Mouse (Mus musculus) ES-Bruce4 (cell line): ENCODE measurements around the gene Usp42. TPM values are rescaled to one million over a fixed set of nuclear protein-coding genes. Genes with fewer than 3 reads are reported as not detected.

Experiments
- H3K27ac ChIP-seq: 2 replicates; pipeline ENCODE4 v1.5.1; 2012; ENCODE audit warnings: low read length, inconsistent platforms; ENCODE audit not compliant: insufficient read depth
- H3K27me3 ChIP-seq: 2 replicates; pipeline ENCODE4 v1.6.1; 2012; ENCODE audit warnings: mild to moderate bottlenecking, low read length, inconsistent platforms; ENCODE audit not compliant: control insufficient read depth, poor library complexity, insufficient read depth, severe bottlenecking
- H3K36me3 ChIP-seq: 2 replicates; pipeline ENCODE4 v1.6.1; 2012; ENCODE audit warnings: inconsistent platforms, mild to moderate bottlenecking, low read length, moderate library complexity; ENCODE audit not compliant: control insufficient read depth, poor library complexity, insufficient read depth, severe bottlenecking
- H3K4me1 ChIP-seq: one replicate; pipeline ENCODE4 v1.8.1; 2011; ENCODE audit warnings: low read length; ENCODE audit not compliant: control insufficient read depth, insufficient read depth
- H3K4me3 ChIP-seq: 2 replicates; pipeline ENCODE4 v1.5.1; 2011; ENCODE audit warnings: low read depth, mild to moderate bottlenecking, low read length
- H3K9ac ChIP-seq: 2 replicates; pipeline ENCODE4 v1.6.1; 2012; ENCODE audit warnings: low read depth, mild to moderate bottlenecking, inconsistent platforms; ENCODE audit not compliant: poor library complexity, severe bottlenecking
- H3K9me3 ChIP-seq: replicated peaks from 2 replicates; pipeline ENCODE4 v1.6.1; 2012; ENCODE audit warnings: mild to moderate bottlenecking, low read length, inconsistent platforms; ENCODE audit not compliant: control insufficient read depth, poor library complexity, insufficient read depth, severe bottlenecking
- CTCF ChIP-seq: IDR thresholded peaks from one replicate; pipeline ENCODE4 v1.8.1; 2011; ENCODE audit warnings: low read depth, low read length
- EP300 ChIP-seq: IDR thresholded peaks from 2 replicates; pipeline ENCODE4 v1.6.1; 2011; ENCODE audit warnings: low read depth, low read length; ENCODE audit not compliant: insufficient read depth
- POLR2A ChIP-seq: IDR thresholded peaks from one replicate; pipeline ENCODE4 v1.8.1; 2011; ENCODE audit warnings: low read length; ENCODE audit not compliant: insufficient read depth
- polyA plus RNA-seq: library from polyadenylated mRNA; stranded (reverse); fragments of >200 nt; gene quantifications from 2 replicates; pipeline ENCODE4 v1.2.4, GENCODE M21; 2011; ENCODE audit warnings: low read depth; ENCODE audit not compliant: missing spikeins, insufficient read depth, insufficient read length

The Usp42 gene
- polyA plus RNA-seq, 1 experiment, result 20.6 TPM

GRCm38 (mm10) chr5:143676218-143676985 lies 55.7 kb downstream of the Usp42 start:
- H3K36me3 ChIP-seq, result no peaks in the 10 kb centered on the region
- H3K4me1 ChIP-seq, result no peaks in the 10 kb centered on the region
- no peak for TF ChIP-seq EP300
- H3K27me3 ChIP-seq, result no peaks in the 10 kb centered on the region
- no peak overlapping the region for H3K9ac ChIP-seq
- H3K9me3 ChIP-seq, result no peaks in the 10 kb centered on the region
- H3K4me3 ChIP-seq, result no peak overlapping the region
- H3K27ac ChIP-seq, result no peak overlapping the region

DNA sequence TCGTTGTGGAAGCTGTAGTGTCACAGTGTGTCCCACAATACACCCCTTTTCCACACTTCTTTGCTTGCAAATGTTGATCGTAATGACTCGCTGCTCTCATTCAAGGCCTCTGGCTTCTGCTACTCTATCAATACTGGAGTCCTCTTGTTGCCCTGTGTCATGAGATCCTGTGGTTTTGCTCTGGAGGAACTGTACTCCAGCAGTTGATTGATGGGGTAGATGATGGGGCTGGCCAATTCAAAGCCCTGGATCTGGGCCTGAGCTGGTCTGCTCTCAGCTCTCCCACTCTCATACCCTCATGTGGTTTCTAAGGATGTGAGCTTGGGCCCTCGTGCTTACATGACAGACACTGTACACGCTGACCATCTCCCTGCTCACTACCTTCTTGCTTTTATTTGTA lies 57.5 kb downstream of the Usp42 start:
- Histone ChIP-seq H3K9me3 (no peaks in the 10 kb centered on the region), H3K27ac (no peak overlapping the region), H3K4me1 (no peaks in the 10 kb centered on the region), H3K9ac (no peak overlapping the region), H3K4me3 (no peak overlapping the region), H3K36me3 (no peaks in the 10 kb centered on the region), H3K27me3 (no peaks in the 10 kb centered on the region)
- TF ChIP-seq EP300 (no peak), CTCF (no peak), POLR2A (no peak)

DNA sequence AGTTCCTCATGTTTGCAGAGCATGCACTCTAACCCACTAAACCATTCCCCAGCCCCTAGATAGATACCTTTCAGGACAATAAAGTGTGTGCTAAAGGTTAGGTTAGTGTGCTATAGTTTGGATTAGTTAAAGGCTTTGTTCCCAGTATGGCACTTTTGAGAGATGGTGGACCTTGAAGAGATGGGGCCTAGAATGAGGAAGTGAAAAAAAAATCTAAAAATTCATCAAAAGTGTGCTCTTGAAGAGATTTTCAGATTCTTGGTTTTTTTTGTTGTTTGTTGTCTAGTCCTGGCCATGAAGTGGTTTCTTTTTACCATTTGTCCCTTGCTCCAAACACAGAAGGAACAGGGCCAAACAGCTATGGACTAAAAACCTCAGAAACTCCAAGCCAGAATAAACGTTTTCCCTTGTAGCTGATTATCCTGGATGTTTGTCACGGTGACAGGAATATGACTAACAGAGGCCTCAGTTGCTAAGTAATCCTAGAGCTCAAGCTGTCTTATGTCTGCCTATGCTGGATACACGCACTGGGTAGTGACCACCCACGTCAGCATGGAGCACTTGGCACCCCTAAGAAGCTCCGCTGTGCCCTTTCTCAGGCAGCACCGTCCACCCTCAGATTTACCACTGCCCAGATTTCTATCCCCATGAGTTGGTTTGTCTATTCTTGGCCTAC lies 61.2 kb downstream of the Usp42 start:
- Histone ChIP-seq H3K27ac (no peak overlapping the region), H3K27me3 (no peaks in the 10 kb centered on the region), H3K9ac (no peak overlapping the region), H3K9me3 (no peaks in the 10 kb centered on the region), H3K4me3 (no peak overlapping the region), H3K4me1 (no peaks in the 10 kb centered on the region), H3K36me3 (no peaks in the 10 kb centered on the region)
- no peak for TF ChIP-seq POLR2A
- TF ChIP-seq EP300, result no peak
- TF ChIP-seq CTCF, result no peak

DNA sequence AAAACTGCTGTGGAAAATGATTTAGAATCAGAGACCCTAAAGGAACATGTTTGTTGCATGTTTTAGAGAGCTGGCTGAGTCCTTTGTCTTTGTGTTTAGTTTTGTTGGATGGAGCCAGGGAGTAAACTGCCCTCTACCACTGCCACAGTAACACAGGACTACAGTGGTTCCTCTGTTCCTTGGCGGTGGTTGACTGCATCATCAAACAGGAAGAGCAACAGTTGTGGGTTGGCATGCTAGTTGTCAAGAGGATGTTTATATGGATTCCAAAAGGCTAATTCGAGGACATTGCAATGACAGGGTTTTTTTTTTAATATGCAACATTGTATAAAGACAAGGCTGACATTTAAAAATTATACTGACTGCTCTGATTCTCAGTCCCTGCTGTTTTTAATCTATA lies 62.2 kb downstream of the Usp42 start:
- Histone ChIP-seq H3K4me3 (no peak overlapping the region), H3K9ac (no peak overlapping the region), H3K9me3 (no peaks in the 10 kb centered on the region), H3K27ac (no peak overlapping the region), H3K36me3 (no peaks in the 10 kb centered on the region), H3K27me3 (no peaks in the 10 kb centered on the region), H3K4me1 (no peaks in the 10 kb centered on the region)
- TF ChIP-seq CTCF (no peak), EP300 (no peak), POLR2A (no peak)

DNA sequence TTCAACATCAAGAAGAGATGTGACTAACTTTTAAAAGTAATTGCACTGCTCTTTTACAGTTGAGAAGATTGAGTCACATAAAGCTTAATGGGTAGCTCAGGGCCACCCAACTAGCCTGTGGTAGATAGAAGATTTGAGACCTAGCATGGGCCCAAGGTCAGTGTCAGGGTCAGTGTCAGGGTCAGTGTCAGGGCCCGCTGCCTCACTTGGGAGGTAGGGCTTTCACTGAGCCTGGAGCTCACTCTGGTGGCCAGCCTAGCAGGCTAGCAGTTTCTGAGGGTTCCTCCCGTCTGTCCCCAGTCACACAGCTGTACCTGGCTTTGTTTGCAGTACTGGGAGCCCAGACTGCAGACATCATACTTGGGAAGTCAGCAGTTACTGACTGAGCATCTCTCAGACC lies 62.7 kb downstream of the Usp42 start:
- H3K4me1 ChIP-seq, result no peaks in the 10 kb centered on the region
- no peaks in the 10 kb centered on the region for H3K9me3 ChIP-seq
- H3K27ac ChIP-seq, result no peak overlapping the region
- H3K9ac ChIP-seq, result no peak overlapping the region
- H3K4me3 ChIP-seq, result no peak overlapping the region
- no peaks in the 10 kb centered on the region for H3K27me3 ChIP-seq
- no peaks in the 10 kb centered on the region for H3K36me3 ChIP-seq
- TF ChIP-seq POLR2A (no peak), CTCF (no peak), EP300 (no peak)

GRCm38 (mm10) chr5:143668884-143669283 lies 63.2 kb downstream of the Usp42 start:
- H3K27me3 ChIP-seq, result no peaks in the 10 kb centered on the region
- no peak overlapping the region for H3K4me3 ChIP-seq
- H3K27ac ChIP-seq, result no peak overlapping the region
- no peak overlapping the region for H3K9ac ChIP-seq
- no peaks in the 10 kb centered on the region for H3K4me1 ChIP-seq
- H3K36me3 ChIP-seq, result no peaks in the 10 kb centered on the region
- no peaks in the 10 kb centered on the region for H3K9me3 ChIP-seq
- TF ChIP-seq EP300 (no peak), CTCF (no peak), POLR2A (no peak)
